ENCODE assay signal across 20 mouse cellular contexts in the genomic region with DNA sequence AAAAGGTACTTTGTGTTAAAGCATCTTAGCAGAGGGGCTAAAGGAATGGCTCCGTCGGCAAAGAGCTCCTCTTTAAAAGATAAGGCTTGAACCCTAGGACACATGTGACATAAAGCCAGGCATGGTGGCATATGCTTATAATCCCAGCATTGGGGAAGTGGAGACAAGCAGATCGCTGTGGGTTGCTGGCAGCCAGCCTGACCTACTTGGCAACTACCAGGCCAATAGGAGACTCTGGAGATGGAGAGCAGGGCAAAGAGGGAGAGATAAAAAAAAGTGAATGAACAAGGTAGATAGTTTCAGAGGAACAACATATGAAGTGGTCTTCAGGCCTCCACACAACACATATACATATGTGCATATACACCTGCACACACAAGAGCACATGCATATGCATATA.
A peak's percentile ranks its signal among the peaks of the same experiment; 100 is the strongest.
DNase-seq lines count a peak whose midpoint lies in the region; ATAC-seq and TF ChIP-seq lines count a peak whose summit lies in the region.
"Had no signal": no experiment of that assay in that cellular context is flagged by ENCODE, and none has a peak within 500 bp of the region (broad histone marks: within the 10 kb centered on the region; RNA-seq: fewer than 3 reads in every experiment).

No protein-coding gene starts in this region.

- no peaks in the 10 kb centered on the region for H3K79me2 ChIP-seq in heart, adult 2 months (replicated peaks; ENCODE audit: control insufficient read depth, insufficient read depth, low read length)

- TF ChIP-seq CTCF in heart, adult 2 months (IDR thresholded peaks at IDR 0.05), result no peak
- TF ChIP-seq CTCF in kidney, adult 2 months (conservative IDR thresholded peaks at IDR 0.05; ENCODE audit: insufficient read depth, insufficient read length, low read depth, low read length), result no peak
- TF ChIP-seq CTCF in thymus, adult 2 months (IDR thresholded peaks at IDR 0.05; ENCODE audit: borderline replicate concordance, control insufficient read depth, extremely low read depth, insufficient read depth, low read length, poor library complexity), result no peak

- intact Hi-C loops in heart, adult 2 months (cut with DNase I), result loop anchor here (5.0 kb wide), 1 partner anchor 114 kb away; no protein-coding TSS in a partner anchor

- ATAC-seq in kidney, embryonic 16.5 days (ENCODE audit: low FRiP score, low TSS enrichment), result no peak
- ATAC-seq: activated CD4-positive, CD25-positive, alpha-beta regulatory T cell, adult 4 months; inflammation-experienced regulatory T-cells, adult 6 months; liver, embryonic 12.5 days; midbrain, embryonic 15.5 days had no signal

- DNase-seq in heart, adult 2 months, result no peak
- DNase-seq in heart, embryonic 10.5 days (ENCODE audit: low spot score), result no peak
- peak; percentile 77 for DNase-seq in kidney, adult 2 months
- peak; percentile 34 to 54 for DNase-seq in cerebellum, adult 18-20 months
- peak; percentile 62 for DNase-seq in cerebellum, adult 9-11 months
- DNase-seq in thymus, adult 2 months, result no peak
- DNase-seq in lung, postnatal 14 days, result no peak
- DNase-seq: gastrocnemius, postnatal 10 days; retina, postnatal 1 day; right cerebral cortex, postnatal 4 days; thymus, postnatal 36 days had no signal

- H3K4me3 ChIP-seq in heart, adult 2 months, result no peak overlapping the region
- no peak overlapping the region for H3K4me3 ChIP-seq in heart, embryonic 10.5 days
- H3K4me3 ChIP-seq in kidney, adult 2 months (ENCODE audit: insufficient read depth, low read depth, low read length), result no peak overlapping the region
- H3K4me3 ChIP-seq in kidney, embryonic 16.5 days (ENCODE audit: low read length), result no peak overlapping the region
- no peak overlapping the region for H3K4me3 ChIP-seq in thymus, adult 2 months (ENCODE audit: control insufficient read depth, insufficient read depth, low read length)
- H3K4me3 ChIP-seq: hindbrain, embryonic 12.5 days; limb, embryonic 10.5 days; liver, embryonic 12.5 days; lung, embryonic 15.5 days; midbrain, embryonic 15.5 days had no signal

- no peaks in the 10 kb centered on the region for H3K27me3 ChIP-seq in heart, adult 2 months (ENCODE audit: control insufficient read depth, insufficient read depth, low read length)
- H3K27me3 ChIP-seq in heart, embryonic 10.5 days (ENCODE audit: insufficient read depth, poor library complexity, severe bottlenecking), result no peaks in the 10 kb centered on the region
- no peaks in the 10 kb centered on the region for H3K27me3 ChIP-seq in kidney, adult 2 months (replicated peaks; ENCODE audit: control insufficient read depth, insufficient read depth, low read length)
- H3K27me3 ChIP-seq in kidney, embryonic 16.5 days (ENCODE audit: insufficient read depth, low read length), result no peaks in the 10 kb centered on the region
- H3K27me3 ChIP-seq in thymus, adult 2 months (ENCODE audit: control insufficient read depth, insufficient read depth, low read length), result no peaks in the 10 kb centered on the region
- H3K27me3 ChIP-seq: hindbrain, embryonic 12.5 days; lung, embryonic 15.5 days; midbrain, embryonic 15.5 days; Patski had no signal

- H3K4me2 ChIP-seq in kidney, embryonic 16.5 days (replicated peaks; ENCODE audit: low read depth, low read length), result no peak overlapping the region
- H3K4me2 ChIP-seq: hindbrain, embryonic 12.5 days; liver, embryonic 12.5 days; lung, embryonic 15.5 days; midbrain, embryonic 15.5 days had no signal

- H3K27ac ChIP-seq in heart, adult 2 months, result peak overlapping the region; percentile 91
- no peak overlapping the region for H3K27ac ChIP-seq in heart, embryonic 10.5 days
- H3K27ac ChIP-seq in kidney, adult 2 months (ENCODE audit: insufficient read depth, low read depth, low read length), result no peak overlapping the region
- H3K27ac ChIP-seq in kidney, embryonic 16.5 days (ENCODE audit: low read length), result no peak overlapping the region
- no peak overlapping the region for H3K27ac ChIP-seq in thymus, adult 2 months (ENCODE audit: control insufficient read depth, insufficient read depth, low read length)
- H3K27ac ChIP-seq: hindbrain, embryonic 12.5 days; limb, embryonic 10.5 days; liver, embryonic 12.5 days; lung, embryonic 15.5 days had no signal

- TF ChIP-seq EP300 in heart, adult 2 months (IDR thresholded peaks at IDR 0.05; ENCODE audit: insufficient read depth, low read depth, low read length), result no peak

- WGBS in heart, adult 2 months, result 53% methylated on average over 3 of the region's 3 CpGs
- WGBS in heart, embryonic 10.5 days, result 77% methylated on average over 3 of the region's 3 CpGs
- 78% methylated on average over 3 of the region's 3 CpGs for WGBS in kidney, adult 2 months
- WGBS in kidney, embryonic 16.5 days, result 95% methylated on average over 3 of the region's 3 CpGs
- WGBS in thymus, adult 2 months, result 98% methylated on average over 3 of the region's 3 CpGs

- no peak for TF ChIP-seq POLR2A in heart, adult 2 months (IDR thresholded peaks at IDR 0.05; ENCODE audit: insufficient read depth, low read depth, low read length)
- no peak for TF ChIP-seq POLR2A in kidney, adult 2 months (IDR thresholded peaks at IDR 0.05; ENCODE audit: low read depth, low read length)
- no peak for TF ChIP-seq POLR2A in thymus, adult 2 months (IDR thresholded peaks at IDR 0.05; ENCODE audit: control insufficient read depth, extremely low read depth, insufficient read depth, low read length, poor library complexity)

- no peaks in the 10 kb centered on the region for H3K9me3 ChIP-seq in heart, embryonic 10.5 days
- H3K9me3 ChIP-seq in kidney, embryonic 16.5 days (ENCODE audit: low read length), result no peaks in the 10 kb centered on the region
- H3K9me3 ChIP-seq: hindbrain, embryonic 12.5 days; limb, embryonic 10.5 days; liver, embryonic 12.5 days; lung, embryonic 15.5 days; midbrain, embryonic 15.5 days had no signal

- H3K4me1 ChIP-seq in heart, adult 2 months (ENCODE audit: control insufficient read depth, insufficient read depth, low read length), result peaks cover 13% of the 10 kb centered on the region
- peaks cover 36% of the 10 kb centered on the region for H3K4me1 ChIP-seq in heart, embryonic 10.5 days
- peaks cover 11% of the 10 kb centered on the region for H3K4me1 ChIP-seq in kidney, adult 2 months (ENCODE audit: control insufficient read depth, insufficient read depth, low read length)
- H3K4me1 ChIP-seq in kidney, embryonic 16.5 days (ENCODE audit: insufficient read depth, low read length), result peaks cover 11% of the 10 kb centered on the region
- H3K4me1 ChIP-seq in thymus, adult 2 months (replicated peaks; ENCODE audit: control insufficient read depth, insufficient read depth, low read length), result no peaks in the 10 kb centered on the region
- H3K4me1 ChIP-seq: liver, embryonic 12.5 days had no signal

- peaks cover 6% of the 10 kb centered on the region for H3K36me3 ChIP-seq in heart, adult 2 months (ENCODE audit: control insufficient read depth, insufficient read depth, low read length)
- H3K36me3 ChIP-seq in heart, embryonic 10.5 days, result no peaks in the 10 kb centered on the region
- no peaks in the 10 kb centered on the region for H3K36me3 ChIP-seq in kidney, adult 2 months (ENCODE audit: control insufficient read depth, insufficient read depth, low read length)
- H3K36me3 ChIP-seq in kidney, embryonic 16.5 days (ENCODE audit: insufficient read depth, low read length), result no peaks in the 10 kb centered on the region
- H3K36me3 ChIP-seq in thymus, adult 2 months (ENCODE audit: control insufficient read depth, insufficient read depth, low read length), result no peaks in the 10 kb centered on the region
- H3K36me3 ChIP-seq: hindbrain, embryonic 12.5 days; limb, embryonic 10.5 days; liver, embryonic 12.5 days; lung, embryonic 15.5 days; midbrain, embryonic 15.5 days had no signal

- no peak overlapping the region for H3K9ac ChIP-seq in heart, adult 2 months (ENCODE audit: low read depth, low read length)
- no peak overlapping the region for H3K9ac ChIP-seq in kidney, embryonic 16.5 days (replicated peaks; ENCODE audit: low read length)
- H3K9ac ChIP-seq: hindbrain, embryonic 12.5 days; liver, embryonic 12.5 days; lung, embryonic 15.5 days; midbrain, embryonic 15.5 days had no signal

Comparison
In these comparisons a context has a peak if more than half of its experiments do, and no peak if none do; other contexts are left out.
1. DNase-seq: peak in kidney, adult 2 months (single experiment), cerebellum, adult 18-20 months (2 of 2) and cerebellum, adult 9-11 months (single experiment); none in heart, adult 2 months (0 of 2), heart, embryonic 10.5 days (single experiment), thymus, adult 2 months (single experiment) and lung, postnatal 14 days (single experiment).